Mouse (Mus musculus): ENCODE results near the gene Cyb561d2. TPM values are rescaled to one million over a fixed set of nuclear protein-coding genes. Genes with fewer than 3 reads are reported as not detected.

The Cyb561d2 gene
- polyA plus RNA-seq, 1 experiment from 2014 or later = 23.8 TPM

- no peak for ATAC-seq (ENCODE audit: insufficient number of reproducible peaks, insufficient read depth, low FRiP score, low read depth)
- H3K27me3 ChIP-seq (ENCODE audit: control insufficient read depth, insufficient read depth, low read length) = no peaks in the 10 kb centered on the region
- 83% methylated on average over 7 of the region's 7 CpGs for WGBS
- H3K4me1 ChIP-seq (ENCODE audit: control insufficient read depth, insufficient read depth, low read length) = peaks cover 12% of the 10 kb centered on the region; the same call in 1 of the 2 replicates
- no peak overlapping the region for H3K9ac ChIP-seq (replicated peaks; ENCODE audit: low read depth, low read length)
- no peak overlapping the region for H3K4me3 ChIP-seq (ENCODE audit: low read depth, low read length)
- H3K4me2 ChIP-seq (replicated peaks; ENCODE audit: low read depth, low read length) = no peak overlapping the region
- no peaks in the 10 kb centered on the region; the same call in 1 of the 2 replicates for H3K36me3 ChIP-seq (ENCODE audit: control insufficient read depth, insufficient read depth, low read length)
- no peak overlapping the region for H3K27ac ChIP-seq (ENCODE audit: low read length)
- H3K9me3 ChIP-seq (ENCODE audit: control insufficient read depth, low read depth, low read length) = no peaks in the 10 kb centered on the region
Measured at GRCm38 (mm10) chr9:107582509-107583062, 40.6 kb upstream of the Cyb561d2 start.

- H3K27me3 ChIP-seq (ENCODE audit: control insufficient read depth, insufficient read depth, low read length) = no peaks in the 10 kb centered on the region
- 62% methylated on average over 4 of the region's 4 CpGs for WGBS
Measured at GRCm38 (mm10) chr9:107581584-107581983, 39.6 kb upstream of the Cyb561d2 start.

DNA sequence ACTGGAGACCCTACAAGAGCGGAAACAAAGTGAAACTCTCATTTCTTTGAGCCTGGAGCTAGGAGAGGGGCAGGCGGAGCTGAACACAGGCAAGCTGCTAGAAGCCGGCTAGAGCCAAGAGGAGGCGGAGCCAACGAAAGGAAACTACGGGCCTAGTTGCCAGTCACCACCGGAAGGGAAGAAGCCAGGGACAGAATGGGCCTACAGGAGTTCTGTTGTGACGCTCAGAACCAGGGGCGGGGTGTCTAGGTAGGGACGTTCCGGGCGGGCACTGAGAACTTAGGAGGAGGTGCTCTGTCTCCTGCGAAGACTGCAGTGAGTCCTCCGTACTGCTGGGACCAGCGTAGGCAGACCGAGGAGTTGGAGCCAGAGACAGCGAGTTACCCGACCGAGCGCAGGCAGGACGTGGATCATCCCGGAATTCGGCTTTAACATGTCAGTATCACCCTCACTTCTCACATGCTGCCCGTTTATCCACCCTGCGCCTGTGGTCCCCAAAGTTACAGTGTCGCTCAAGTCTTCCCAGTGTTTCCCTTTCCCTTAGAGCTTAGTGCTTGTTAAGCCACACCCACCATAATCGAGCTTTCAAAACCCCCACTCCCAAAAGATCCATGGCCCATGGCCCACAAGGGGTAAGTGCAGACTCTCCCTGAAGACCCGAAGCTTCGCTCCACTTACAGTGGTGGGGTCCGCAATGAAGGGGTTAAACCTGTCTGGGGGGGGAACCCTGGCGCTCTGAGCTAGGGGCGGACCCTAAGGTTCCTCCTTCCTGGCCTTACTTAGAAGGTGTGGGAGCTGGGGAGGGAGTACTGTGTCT is 38.7 kb upstream of the Cyb561d2 start, which contains the start of gene Hyal3:
Gene Hyal3 (plus strand): TSS at position 318 of the 817 bp plus-strand sequence.
- Histone ChIP-seq H3K9ac (replicated peaks; ENCODE audit: low read depth, low read length) (peak within 1 kb of the TSS; percentile 74), H3K4me3 (ENCODE audit: low read depth, low read length) (peak within 1 kb of the TSS; percentile 52), H3K27me3 (ENCODE audit: control insufficient read depth, insufficient read depth, low read length) (no peaks in the 10 kb centered on the region), H3K9me3 (ENCODE audit: control insufficient read depth, low read depth, low read length) (no peaks in the 10 kb centered on the region), H3K36me3 (ENCODE audit: control insufficient read depth, insufficient read depth, low read length) (no peaks in the 10 kb centered on the region; the same call in 1 of the 2 replicates), H3K27ac (ENCODE audit: low read length) (peak within 1 kb of the TSS; percentile 92), H3K4me2 (replicated peaks; ENCODE audit: low read depth, low read length) (peak within 1 kb of the TSS; percentile 94), H3K4me1 (ENCODE audit: control insufficient read depth, insufficient read depth, low read length) (peaks cover 23% of the 10 kb centered on the region)
- WGBS = under 1% methylated on average over 32 of the region's 32 CpGs
- ATAC-seq (ENCODE audit: insufficient number of reproducible peaks, insufficient read depth, low FRiP score, low read depth) = peak; percentile 71

More at GRCm38 (mm10) chr9:107581584-107581983, 39.6 kb upstream of the Cyb561d2 start:
- Histone ChIP-seq H3K36me3 (ENCODE audit: control insufficient read depth, insufficient read depth, low read length) (no peaks in the 10 kb centered on the region; the same call in 1 of the 2 replicates), H3K27ac (ENCODE audit: low read length) (peak overlapping the region; percentile 92; the same call in 1 of the 2 replicates), H3K4me3 (ENCODE audit: low read depth, low read length) (peak overlapping the region; percentile 52), H3K4me2 (replicated peaks; ENCODE audit: low read depth, low read length) (peak overlapping the region; percentile 94), H3K4me1 (ENCODE audit: control insufficient read depth, insufficient read depth, low read length) (peaks cover 19% of the 10 kb centered on the region), H3K9me3 (ENCODE audit: control insufficient read depth, low read depth, low read length) (no peaks in the 10 kb centered on the region), H3K9ac (replicated peaks; ENCODE audit: low read depth, low read length) (peak overlapping the region; percentile 74)
- no peak for ATAC-seq (ENCODE audit: insufficient number of reproducible peaks, insufficient read depth, low FRiP score, low read depth)

DNA sequence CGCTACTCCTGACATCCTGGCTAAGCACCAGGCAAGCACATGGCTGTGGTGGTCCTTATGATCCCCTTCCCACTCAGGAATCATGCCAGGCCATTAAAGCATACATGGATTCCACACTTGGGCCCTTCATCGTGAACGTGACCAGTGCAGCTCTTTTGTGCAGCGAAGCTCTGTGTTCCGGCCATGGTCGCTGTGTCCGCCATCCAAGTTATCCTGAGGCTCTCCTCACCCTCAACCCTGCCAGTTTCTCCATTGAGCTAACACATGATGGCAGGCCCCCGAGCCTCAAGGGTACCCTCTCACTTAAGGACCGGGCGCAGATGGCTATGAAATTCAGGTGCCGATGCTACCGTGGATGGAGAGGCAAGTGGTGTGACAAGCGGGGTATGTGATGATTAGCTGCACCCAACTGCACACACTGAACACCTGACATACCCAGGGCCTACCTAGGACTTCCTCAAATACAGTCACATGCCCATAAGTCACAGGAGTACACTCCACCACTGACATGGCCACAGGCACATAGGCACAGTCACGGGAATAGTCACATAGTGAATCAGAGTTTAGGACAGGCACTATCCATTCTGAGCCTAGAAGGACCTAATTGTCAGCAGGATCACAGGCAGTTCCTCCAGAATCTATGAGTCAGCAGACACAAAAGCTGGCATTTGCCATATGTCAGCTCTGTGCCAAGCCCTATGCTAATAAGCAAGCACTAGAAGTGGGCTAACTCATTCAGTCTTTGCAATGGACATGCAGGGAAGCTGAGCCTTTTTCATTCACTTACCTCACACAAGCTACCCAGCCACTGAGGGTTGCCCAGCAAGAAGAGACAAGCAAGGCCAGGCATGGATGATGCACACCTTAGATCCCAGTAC is 37.3 kb upstream of the Cyb561d2 start:
- Histone ChIP-seq H3K9me3 (ENCODE audit: control insufficient read depth, low read depth, low read length) (no peaks in the 10 kb centered on the region), H3K27ac (ENCODE audit: low read length) (no peak overlapping the region; the same call in 1 of the 2 replicates), H3K4me1 (ENCODE audit: control insufficient read depth, insufficient read depth, low read length) (peaks cover 23% of the 10 kb centered on the region), H3K36me3 (ENCODE audit: control insufficient read depth, insufficient read depth, low read length) (no peaks in the 10 kb centered on the region; the same call in 1 of the 2 replicates), H3K4me2 (replicated peaks; ENCODE audit: low read depth, low read length) (peak overlapping the region; percentile 94; the same call in 1 of the 2 replicates), H3K4me3 (ENCODE audit: low read depth, low read length) (no peak overlapping the region), H3K9ac (replicated peaks; ENCODE audit: low read depth, low read length) (no peak overlapping the region), H3K27me3 (ENCODE audit: control insufficient read depth, insufficient read depth, low read length) (no peaks in the 10 kb centered on the region)
- WGBS = 92% methylated on average over 14 of the region's 14 CpGs
- ATAC-seq (ENCODE audit: insufficient number of reproducible peaks, insufficient read depth, low FRiP score, low read depth) = no peak

- 81% methylated on average over 3 of the region's 3 CpGs for WGBS
- peak within 1 kb of the TSS; percentile 94 for H3K4me2 ChIP-seq (replicated peaks; ENCODE audit: low read depth, low read length)
- no peak within 1 kb of the TSS for H3K9ac ChIP-seq (replicated peaks; ENCODE audit: low read depth, low read length)
- H3K4me1 ChIP-seq (ENCODE audit: control insufficient read depth, insufficient read depth, low read length) = peaks cover 23% of the 10 kb centered on the region
- no peaks in the 10 kb centered on the region for H3K9me3 ChIP-seq (ENCODE audit: control insufficient read depth, low read depth, low read length)
- H3K4me3 ChIP-seq (ENCODE audit: low read depth, low read length) = no peak within 1 kb of the TSS; the same call in 1 of the 2 replicates
- no peak for ATAC-seq (ENCODE audit: insufficient number of reproducible peaks, insufficient read depth, low FRiP score, low read depth)
- H3K27me3 ChIP-seq (ENCODE audit: control insufficient read depth, insufficient read depth, low read length) = no peaks in the 10 kb centered on the region
- peaks cover 2% of the 10 kb centered on the region; the same call in 1 of the 2 replicates for H3K36me3 ChIP-seq (ENCODE audit: control insufficient read depth, insufficient read depth, low read length)
- no peak within 1 kb of the TSS; the same call in 1 of the 2 replicates for H3K27ac ChIP-seq (ENCODE audit: low read length)
Measured at GRCm38 (mm10) chr9:107578587-107578986, 36.6 kb upstream of the Cyb561d2 start, which contains the start of gene Naa80. Gene Naa80 (plus strand): TSS chr9:107578887.

DNA sequence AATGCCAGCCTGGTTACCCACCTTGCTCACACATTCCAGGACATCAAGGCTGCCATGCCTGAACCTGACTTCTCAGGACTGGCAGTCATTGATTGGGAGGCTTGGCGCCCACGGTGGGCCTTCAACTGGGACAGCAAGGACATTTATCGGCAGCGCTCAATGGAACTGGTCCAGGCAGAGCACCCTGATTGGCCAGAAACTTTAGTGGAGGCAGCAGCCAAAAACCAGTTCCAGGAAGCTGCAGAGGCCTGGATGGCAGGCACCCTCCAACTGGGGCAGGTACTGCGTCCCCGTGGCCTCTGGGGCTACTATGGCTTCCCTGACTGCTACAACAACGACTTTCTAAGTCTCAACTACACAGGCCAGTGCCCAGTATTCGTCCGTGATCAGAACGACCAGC is 35.9 kb upstream of the Cyb561d2 start:
- peak overlapping the region; percentile 39; the same call in 1 of the 2 replicates for H3K4me2 ChIP-seq (replicated peaks; ENCODE audit: low read depth, low read length)
- no peak overlapping the region for H3K9ac ChIP-seq (replicated peaks; ENCODE audit: low read depth, low read length)
- 91% methylated on average over 10 of the region's 10 CpGs for WGBS
- no peak overlapping the region; the same call in 1 of the 2 replicates for H3K27ac ChIP-seq (ENCODE audit: low read length)
- H3K36me3 ChIP-seq (ENCODE audit: control insufficient read depth, insufficient read depth, low read length) = peaks cover 9% of the 10 kb centered on the region; the same call in 1 of the 2 replicates
- no peak overlapping the region; the same call in 1 of the 2 replicates for H3K4me3 ChIP-seq (ENCODE audit: low read depth, low read length)
- no peaks in the 10 kb centered on the region for H3K27me3 ChIP-seq (ENCODE audit: control insufficient read depth, insufficient read depth, low read length)
- no peaks in the 10 kb centered on the region for H3K9me3 ChIP-seq (ENCODE audit: control insufficient read depth, low read depth, low read length)
- H3K4me1 ChIP-seq (ENCODE audit: control insufficient read depth, insufficient read depth, low read length) = peaks cover 23% of the 10 kb centered on the region
- no peak for ATAC-seq (ENCODE audit: insufficient number of reproducible peaks, insufficient read depth, low FRiP score, low read depth)

DNA sequence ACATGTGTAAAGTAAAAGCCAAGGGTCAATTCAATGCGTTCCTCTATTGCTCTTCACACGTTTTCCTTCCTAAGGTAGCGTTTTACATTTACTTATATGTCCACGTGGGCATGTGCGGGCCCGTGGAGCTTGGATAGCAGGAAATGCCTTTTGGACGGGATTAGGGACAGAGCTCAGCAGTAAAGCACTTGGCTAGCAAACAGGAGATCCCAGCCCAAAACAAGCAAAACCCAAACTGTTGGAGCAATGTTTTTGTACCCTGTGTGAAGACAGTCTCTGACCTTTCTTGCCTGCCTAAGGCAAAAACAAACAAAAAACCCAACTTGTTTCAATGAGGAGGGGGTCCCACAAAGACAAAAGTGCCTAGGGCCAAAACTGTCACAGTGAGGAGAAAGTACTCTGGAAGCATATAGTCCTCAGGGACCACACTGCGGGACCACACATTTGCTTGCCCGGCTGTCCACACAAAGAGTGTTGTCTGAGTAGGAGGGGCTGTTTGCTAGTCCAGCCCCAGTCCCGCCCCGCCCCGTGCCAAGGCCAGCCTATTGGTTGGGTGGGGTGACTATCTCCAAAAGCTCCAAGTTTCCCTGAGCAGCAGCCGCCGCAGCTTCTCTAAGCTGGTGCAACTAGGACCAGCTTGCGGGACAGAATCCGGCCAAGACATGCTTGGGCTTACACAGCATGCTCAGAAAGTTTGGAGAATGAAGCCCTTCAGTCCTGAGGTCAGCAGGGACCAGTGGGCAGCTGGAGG is 34.5 kb upstream of the Cyb561d2 start, which contains the start of gene Hyal1:
Gene Hyal1 (plus strand): TSS at position 571 of the 751 bp plus-strand sequence.
- Histone ChIP-seq H3K4me2 (replicated peaks; ENCODE audit: low read depth, low read length) (peak within 1 kb of the TSS; percentile 39), H3K4me1 (ENCODE audit: control insufficient read depth, insufficient read depth, low read length) (peaks cover 20% of the 10 kb centered on the region), H3K9me3 (ENCODE audit: control insufficient read depth, low read depth, low read length) (no peaks in the 10 kb centered on the region), H3K36me3 (ENCODE audit: control insufficient read depth, insufficient read depth, low read length) (peaks cover 22% of the 10 kb centered on the region), H3K27me3 (ENCODE audit: control insufficient read depth, insufficient read depth, low read length) (no peaks in the 10 kb centered on the region), H3K27ac (ENCODE audit: low read length) (peak within 1 kb of the TSS; percentile 80), H3K9ac (replicated peaks; ENCODE audit: low read depth, low read length) (peak within 1 kb of the TSS; percentile 1; the same call in 1 of the 2 replicates), H3K4me3 (ENCODE audit: low read depth, low read length) (peak within 1 kb of the TSS; percentile 25)
- WGBS = 16% methylated on average over 16 of the region's 16 CpGs
- peak; percentile 72 for ATAC-seq (ENCODE audit: insufficient number of reproducible peaks, insufficient read depth, low FRiP score, low read depth)
